Mouse (Mus musculus) heart, embryonic 14.5 days (tissue): ENCODE data around the gene Anxa3. TPM values are rescaled to one million over a fixed set of nuclear protein-coding genes. Genes with fewer than 3 reads are reported as not detected.

Experiments used
- polyA plus RNA-seq: library from polyadenylated mRNA; unstranded; fragments of >200 nt; fragmentation: Nextera tagmentation; extraction: Ambion mirVana; gene quantifications from 2 replicates; pipeline ENCODE4 v1.2.1, GENCODE M21; 2014

The Anxa3 gene
- polyA plus RNA-seq, 1 experiment from 2014 or later: 53.4 TPM

Other genes starting within 250 kb of the Anxa3 start
- 8.1 and 8.3 TPM in 2 replicates for gene Bmp2k, start 204.3 kb downstream of the Anxa3 start, polyA plus RNA-seq